Mouse (Mus musculus) spleen, adult 2 months (tissue): ENCODE data around the gene Fam76a.

Source experiments
- CTCF ChIP-seq: fragments of 200-500 bp; IDR thresholded peaks from 2 replicates; pipeline ENCODE4 v1.5.1; 2011; ENCODE audit warnings: mild to moderate bottlenecking, inconsistent platforms; ENCODE audit not compliant: insufficient read depth, insufficient read length, insufficient replicate concordance; ENCODE audit errors: extremely low read depth
- POLR2A ChIP-seq: fragments of 200-500 bp; IDR thresholded peaks from 2 replicates; pipeline ENCODE4 v1.6.1; 2011; ENCODE audit warnings: low read depth, low read length, inconsistent platforms

DNA sequence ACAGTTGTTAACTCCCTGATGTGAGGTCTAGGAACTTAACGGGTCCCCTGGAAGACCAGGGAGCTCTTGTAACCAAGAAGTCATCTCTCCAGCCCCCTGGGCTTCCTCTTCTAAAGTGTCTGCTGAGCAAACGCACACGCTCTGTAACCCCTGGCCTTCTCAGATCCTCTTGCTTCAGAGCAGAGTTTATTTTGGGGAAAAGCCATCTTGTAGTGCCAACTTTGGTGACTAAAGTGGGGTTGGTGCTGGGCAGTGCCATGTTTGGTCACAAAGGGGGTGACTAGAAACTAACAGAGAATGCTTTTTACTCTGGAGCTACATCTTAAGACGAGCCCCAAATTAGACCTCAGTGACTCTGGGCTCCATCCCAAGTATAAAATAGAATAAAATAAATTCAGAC lies 22.4 kb upstream of the Fam76a start:
- no peak for TF ChIP-seq POLR2A
- TF ChIP-seq CTCF = no peak
